Mouse (Mus musculus) 3T3-L1 (cell line): ENCODE results near the gene Gm21409.
"Not testable (repeated sequence)": the region's sequence is repeated elsewhere in the genome, so short reads cannot be mapped to it uniquely, and the experiment has no call there.

Experiments
- DNase-seq: peaks from one replicate; pipeline ENCODE4 v3.0.0-alpha.2; 2015; ENCODE audit warnings: low read depth, low spot score

The Gm21409 gene

GRCm38 (mm10) chrY:84746385-84746784, at the start of gene Gm21409:
Gene Gm21409, plus strand, starts transcription at chrY:84746685.
- DNase-seq, result not testable (repeated sequence)
